Mouse (Mus musculus) left cerebral cortex, adult 18-20 months (tissue): ENCODE data around the gene Wdtc1. TPM values are rescaled to one million over a fixed set of nuclear protein-coding genes. Genes with fewer than 3 reads are reported as not detected.
A peak's percentile ranks its signal among the peaks of the same experiment; 100 is the strongest.

Experiments used
- DNase-seq, 2 experiments: peaks; one replicate each; pipeline ENCODE4 v3.0.0; 2021 to 2022; ENCODE audit warnings: low spot score in 2 of 2, mixed read lengths in 1 of 2
- total RNA-seq, 2 experiments: library from RNA; stranded (reverse); gene quantifications; 2 replicates each; pipeline ENCODE4 v1.2.3; 2021

Gene Wdtc1
- total RNA-seq, 2 experiments from 2014 or later: 61.2 to 68.1 TPM

- peak; percentile 58 to 61 for DNase-seq
These were observed 25.2 kb upstream of the Wdtc1 start for GRCm38 (mm10) chr4:133378236-133379045.

GRCm38 (mm10) chr4:133375812-133376577, 22.7 kb upstream of the Wdtc1 start:
- DNase-seq: no peak

GRCm38 (mm10) chr4:133374011-133374410, 20.7 kb upstream of the Wdtc1 start:
- DNase-seq: no peak

GRCm38 (mm10) chr4:133372278-133372665, 19.0 kb upstream of the Wdtc1 start:
- no peak for DNase-seq

- no peak for DNase-seq
These were observed 18.5 kb upstream of the Wdtc1 start for GRCm38 (mm10) chr4:133371621-133372277.

GRCm38 (mm10) chr4:133370298-133371274, 17.3 kb upstream of the Wdtc1 start:
- DNase-seq: no peak

- DNase-seq: peak; percentile 95
These were observed 16.4 kb upstream of the Wdtc1 start, which contains the start of gene Slc9a1 for GRCm38 (mm10) chr4:133369553-133370297. TSS of gene Slc9a1 (plus strand) at chr4:133369706.

- DNase-seq: no peak
These were observed 1.4 kb upstream of the Wdtc1 start for GRCm38 (mm10) chr4:133354641-133355040.

GRCm38 (mm10) chr4:133352797-133353196, 484 bp downstream of the Wdtc1 start:
- DNase-seq: no peak

GRCm38 (mm10) chr4:133348051-133348775, 5.1 kb downstream of the Wdtc1 start:
- DNase-seq: no peak

- DNase-seq: no peak
These were observed 5.7 kb downstream of the Wdtc1 start for GRCm38 (mm10) chr4:133347624-133348023.

GRCm38 (mm10) chr4:133346577-133346976, 6.7 kb downstream of the Wdtc1 start:
- DNase-seq: no peak

- DNase-seq: no peak
These were observed 7.6 kb downstream of the Wdtc1 start for GRCm38 (mm10) chr4:133345702-133346101.

GRCm38 (mm10) chr4:133344112-133344511, 9.2 kb downstream of the Wdtc1 start:
- peak in 1 of 2 experiments; percentile 44 for DNase-seq

GRCm38 (mm10) chr4:133340217-133340616, 13.1 kb downstream of the Wdtc1 start:
- no peak for DNase-seq

- peak; percentile 98 to 99 for DNase-seq
These were observed 14.0 kb downstream of the Wdtc1 start for GRCm38 (mm10) chr4:133339148-133339749.

GRCm38 (mm10) chr4:133338521-133339095, 14.7 kb downstream of the Wdtc1 start:
- DNase-seq: peak in 1 of 2 experiments; percentile 9

- no peak for DNase-seq
These were observed 15.3 kb downstream of the Wdtc1 start for GRCm38 (mm10) chr4:133337833-133338520.
